Mouse (Mus musculus) lung, embryonic 14.5 days (tissue): ENCODE measurements at regions not wholly inside any gene's neighbourhood (a gene's known extent, or its start where the extent isn't known, plus 50 kb on each side); places are given as distances from the start of the nearest gene placed in this dataset. TPM values are rescaled to one million over a fixed set of nuclear protein-coding genes. Genes with fewer than 3 reads are reported as not detected.

Experiments used
- ATAC-seq: fragments of 200-750 bp; cut with Nextera tagmentation; 2 replicates; pipeline ENCODE4 v1.8.0; 2017; ENCODE audit warnings: mild to moderate bottlenecking, moderate TSS enrichment, moderate library complexity; ENCODE audit not compliant: insufficient read depth
- DNase-seq: peaks from one replicate; pipeline ENCODE4 v3.0.0-alpha.2; 2015
- H3K27ac ChIP-seq: fragments of 300-500 bp; sonication (generic); 2 replicates; pipeline ENCODE4 v1.5.1; 2014; ENCODE audit warnings: low read depth, mild to moderate bottlenecking, moderate library complexity
- H3K27me3 ChIP-seq: fragments of 300-500 bp; sonication (generic); 2 replicates; pipeline ENCODE4 v1.6.1; 2014; ENCODE audit warnings: low read length, control low read depth; ENCODE audit not compliant: insufficient read depth
- H3K36me3 ChIP-seq: fragments of 300-500 bp; sonication (generic); 2 replicates; pipeline ENCODE4 v1.6.1; 2014; ENCODE audit warnings: control low read depth; ENCODE audit not compliant: insufficient read depth
- H3K4me1 ChIP-seq: fragments of 300-500 bp; sonication (generic); 2 replicates; pipeline ENCODE4 v1.6.1; 2014; ENCODE audit warnings: antibody characterized with exemption, control low read depth; ENCODE audit not compliant: insufficient read depth
- H3K4me2 ChIP-seq: fragments of 300-500 bp; sonication (generic); 2 replicates; pipeline ENCODE4 v1.6.1; 2014; ENCODE audit warnings: mild to moderate bottlenecking
- H3K4me3 ChIP-seq: fragments of 300-500 bp; sonication (generic); 2 replicates; pipeline ENCODE4 v1.5.1; 2014; ENCODE audit warnings: low read depth, low read length
- H3K9ac ChIP-seq: fragments of 300-500 bp; sonication (generic); 2 replicates; pipeline ENCODE4 v1.6.1; 2014
- H3K9me3 ChIP-seq: fragments of 300-500 bp; sonication (generic); 2 replicates; pipeline ENCODE4 v1.6.1; 2016; ENCODE audit warnings: low read depth, low read length, control low read depth
- CTCF ChIP-seq: IDR thresholded peaks from 2 replicates; pipeline ENCODE4 v1.5.1; 2016; ENCODE audit warnings: antibody characterized with exemption, low read depth
- WGBS: fragments of 180-500 bp; shearing (Covaris S2); extraction: QIAGEN DNeasy Blood & Tissue Kit; methylation state at CpG from one replicate; pipeline ENCODE4 v1.1.7; 2014; 5-methylcytosine and 5-hydroxymethylcytosine counted together
- microRNA-seq: library from miRNA; unstranded; fragments of <30 nt; microRNA quantifications from one replicate; pipeline ENCODE4, GENCODE M21; 2016; ENCODE audit warnings: borderline number of aligned reads

- ATAC-seq (no peak), DNase-seq (no peak)
- no peak overlapping the region for H3K27ac ChIP-seq
- 84% methylated on average over 4 of the region's 4 CpGs for WGBS
- no peaks in the 10 kb centered on the region for H3K36me3 ChIP-seq
- H3K27me3 ChIP-seq: no peaks in the 10 kb centered on the region
- no peak overlapping the region for H3K9ac ChIP-seq
- no peaks in the 10 kb centered on the region; the same call in 1 of the 2 replicates for H3K9me3 ChIP-seq
- H3K4me3 ChIP-seq: no peak overlapping the region
- TF ChIP-seq CTCF: no peak
- 0 out of 2 replicates have a peak, but pooled peaks cover 3% of the 10 kb centered on the region for H3K4me1 ChIP-seq
- H3K4me2 ChIP-seq: no peak overlapping the region
Measured at GRCm38 (mm10) chr5:64744041-64744440, 59.1 kb upstream of the Klf3 start.

- no peak overlapping the region for H3K4me3 ChIP-seq
- 72% methylated on average over 5 of the region's 5 CpGs for WGBS
- DNase-seq (no peak), ATAC-seq (no peak)
- TF ChIP-seq CTCF: no peak
- H3K9me3 ChIP-seq: no peaks in the 10 kb centered on the region; the same call in 1 of the 2 replicates
- H3K4me2 ChIP-seq: no peak overlapping the region
- no peaks in the 10 kb centered on the region for H3K36me3 ChIP-seq
- H3K9ac ChIP-seq: no peak overlapping the region
- no peak overlapping the region for H3K27ac ChIP-seq
- no peaks in the 10 kb centered on the region for H3K27me3 ChIP-seq
- 0 out of 2 replicates have a peak, but pooled peaks cover 3% of the 10 kb centered on the region for H3K4me1 ChIP-seq
Measured at GRCm38 (mm10) chr5:64744455-64744854, 58.7 kb upstream of the Klf3 start.

DNA sequence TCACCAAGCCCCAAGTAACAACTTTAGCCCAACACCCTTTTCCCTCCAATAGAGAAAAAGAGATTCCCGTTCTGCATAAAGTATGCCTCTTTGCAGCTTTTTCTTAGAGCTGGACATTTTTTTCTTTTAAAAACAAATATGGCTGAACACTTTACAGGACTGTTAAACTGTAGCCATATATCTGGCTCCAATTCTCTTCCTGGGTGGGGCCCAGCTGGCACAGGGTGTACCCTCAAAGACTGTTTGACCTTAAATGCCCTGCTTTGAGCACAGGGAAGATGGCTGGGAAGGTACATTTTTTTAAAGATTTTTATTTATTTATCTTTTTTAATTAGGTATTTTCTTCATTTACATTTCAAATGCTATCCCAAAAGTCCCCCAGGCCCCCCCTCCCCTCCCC is 55.7 kb upstream of the Klf3 start:
- no peak for TF ChIP-seq CTCF
- DNase-seq (no peak), ATAC-seq (no peak)
- Histone ChIP-seq H3K27me3 (no peaks in the 10 kb centered on the region), H3K9ac (no peak overlapping the region), H3K4me1 (0 out of 2 replicates have a peak, but pooled peaks cover 3% of the 10 kb centered on the region), H3K4me2 (no peak overlapping the region), H3K27ac (no peak overlapping the region), H3K4me3 (no peak overlapping the region), H3K36me3 (no peaks in the 10 kb centered on the region), H3K9me3 (no peaks in the 10 kb centered on the region; the same call in 1 of the 2 replicates)
- WGBS: 73% methylated on average over 1 of the region's 1 CpGs

DNA sequence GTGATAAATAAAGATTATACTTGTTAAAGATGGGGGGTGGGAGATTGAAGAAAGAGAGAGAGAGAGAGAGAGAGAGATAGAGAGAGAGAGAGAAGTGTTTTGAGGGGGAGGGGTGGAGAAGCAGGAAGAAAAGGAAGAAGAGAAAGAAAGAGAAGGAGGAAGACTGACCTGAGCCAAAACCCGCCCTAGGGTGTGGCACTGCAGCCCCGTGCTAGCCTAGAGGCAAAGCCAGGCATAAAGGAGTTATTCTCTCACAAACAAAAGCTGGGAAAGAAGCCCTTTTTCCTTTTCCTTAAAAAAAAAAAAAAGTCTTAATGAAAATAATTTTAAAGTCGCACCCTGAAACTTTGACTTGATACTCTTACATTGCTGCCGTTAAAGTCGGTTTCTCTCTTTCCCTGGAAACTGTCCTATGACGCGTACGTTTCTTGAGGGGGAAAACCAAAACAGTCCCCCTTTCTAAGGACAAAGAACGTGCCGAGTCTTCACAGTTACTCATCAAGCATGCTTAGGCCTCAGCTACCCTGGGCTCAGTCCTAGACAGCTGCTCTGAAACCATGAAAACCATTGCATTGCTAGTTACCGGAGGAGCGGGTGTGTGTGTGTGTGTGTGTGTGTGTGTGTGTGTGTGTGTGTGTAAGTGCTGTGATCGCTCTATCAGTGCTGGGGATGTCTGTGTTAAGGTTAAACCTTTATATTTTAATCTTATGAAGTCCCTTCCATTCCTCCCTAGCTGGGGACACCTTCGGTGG is 53.6 kb upstream of the Klf3 start:
- ATAC-seq (no peak), DNase-seq (no peak)
- Histone ChIP-seq H3K36me3 (no peaks in the 10 kb centered on the region), H3K4me3 (no peak overlapping the region), H3K4me1 (0 out of 2 replicates have a peak, but pooled peaks cover 3% of the 10 kb centered on the region), H3K27ac (no peak overlapping the region), H3K9me3 (no peaks in the 10 kb centered on the region), H3K9ac (no peak overlapping the region), H3K27me3 (no peaks in the 10 kb centered on the region), H3K4me2 (no peak overlapping the region)
- WGBS: 78% methylated on average over 14 of the region's 14 CpGs
- no peak for TF ChIP-seq CTCF

GRCm38 (mm10) chr5:64750406-64750805 is 52.8 kb upstream of the Klf3 start:
- WGBS: 95% methylated on average over 3 of the region's 3 CpGs

GRCm38 (mm10) chr5:64750976-64751656 is 52.1 kb upstream of the Klf3 start:
- Histone ChIP-seq H3K27me3 (no peaks in the 10 kb centered on the region), H3K9me3 (no peaks in the 10 kb centered on the region), H3K4me1 (0 out of 2 replicates have a peak, but pooled peaks cover 3% of the 10 kb centered on the region), H3K36me3 (no peaks in the 10 kb centered on the region), H3K4me2 (no peak overlapping the region), H3K9ac (no peak overlapping the region), H3K27ac (no peak overlapping the region), H3K4me3 (no peak overlapping the region)
- no peak for TF ChIP-seq CTCF
- ATAC-seq: no peak; the same call in 1 of the 2 replicates
- 24% methylated on average over 7 of the region's 7 CpGs for WGBS
- peak; percentile 72 for DNase-seq

More at GRCm38 (mm10) chr5:64750406-64750805, 52.8 kb upstream of the Klf3 start:
- Histone ChIP-seq H3K4me2 (no peak overlapping the region), H3K27ac (no peak overlapping the region), H3K4me1 (0 out of 2 replicates have a peak, but pooled peaks cover 3% of the 10 kb centered on the region), H3K27me3 (no peaks in the 10 kb centered on the region), H3K9me3 (no peaks in the 10 kb centered on the region), H3K4me3 (no peak overlapping the region), H3K36me3 (no peaks in the 10 kb centered on the region), H3K9ac (no peak overlapping the region)
- TF ChIP-seq CTCF: no peak
- ATAC-seq (no peak), DNase-seq (no peak)

- WGBS: 52% methylated on average over 7 of the region's 7 CpGs
- ATAC-seq: no peak
Measured at GRCm38 (mm10) chr5:64753142-64753750, 49.9 kb upstream of the Klf3 start.

More at GRCm38 (mm10) chr5:64753142-64753750, 49.9 kb upstream of the Klf3 start:
- Histone ChIP-seq H3K4me3 (no peak overlapping the region), H3K36me3 (no peaks in the 10 kb centered on the region), H3K27me3 (no peaks in the 10 kb centered on the region), H3K4me2 (no peak overlapping the region), H3K4me1 (0 out of 2 replicates have a peak, but pooled peaks cover 3% of the 10 kb centered on the region), H3K27ac (no peak overlapping the region), H3K9me3 (no peaks in the 10 kb centered on the region), H3K9ac (no peak overlapping the region)
- no peak for TF ChIP-seq CTCF
- DNase-seq: no peak

Small RNA genes lying in the stretch of these regions (microRNA-seq; reads per million reads assigned to microRNA genes)
- gene Gm25306: not detected
